Mouse (Mus musculus) heart, embryonic 15.5 days (tissue): ENCODE results near the gene Brd7. TPM values are rescaled to one million over a fixed set of nuclear protein-coding genes. Genes with fewer than 3 reads are reported as not detected.
A peak's percentile ranks its signal among the peaks of the same experiment; 100 is the strongest.

Experiments
- ATAC-seq: fragments of 200-750 bp; cut with Nextera tagmentation; replicated peaks from 2 replicates; pipeline ENCODE4 v1.8.0; 2017; ENCODE audit warnings: low read depth, moderate TSS enrichment; ENCODE audit not compliant: insufficient number of reproducible peaks, insufficient read depth, low FRiP score
- H3K27ac ChIP-seq: fragments of 300-500 bp; sonication (generic); 2 replicates; pipeline ENCODE4 v1.5.1; 2015; ENCODE audit warnings: mild to moderate bottlenecking, inconsistent platforms
- H3K27me3 ChIP-seq: fragments of 300-500 bp; sonication (generic); 2 replicates; pipeline ENCODE4 v1.6.1; 2015; ENCODE audit warnings: inconsistent platforms
- H3K36me3 ChIP-seq: fragments of 300-500 bp; sonication (generic); 2 replicates; pipeline ENCODE4 v1.6.1; 2015; ENCODE audit warnings: mild to moderate bottlenecking, inconsistent platforms
- H3K4me1 ChIP-seq: fragments of 300-500 bp; sonication (generic); replicated peaks from 2 replicates; pipeline ENCODE4 v1.6.1; 2015; ENCODE audit warnings: inconsistent platforms
- H3K4me2 ChIP-seq: fragments of 300-500 bp; sonication (generic); 2 replicates; pipeline ENCODE4 v1.6.1; 2015; ENCODE audit warnings: inconsistent platforms, mild to moderate bottlenecking, moderate library complexity
- H3K4me3 ChIP-seq: fragments of 300-500 bp; sonication (generic); 2 replicates; pipeline ENCODE4 v1.5.1; 2015; ENCODE audit warnings: mild to moderate bottlenecking, inconsistent platforms
- H3K9ac ChIP-seq: fragments of 300-500 bp; sonication (generic); 2 replicates; pipeline ENCODE4 v1.6.1; 2015; ENCODE audit warnings: mild to moderate bottlenecking, inconsistent platforms
- H3K9me3 ChIP-seq: fragments of 300-500 bp; sonication (generic); replicated peaks from 2 replicates; pipeline ENCODE4 v1.6.1; 2016; ENCODE audit warnings: inconsistent platforms
- WGBS: fragments of 180-500 bp; shearing (Covaris S2); methylation state at CpG from one replicate; pipeline ENCODE4 v1.1.7; 2015; ENCODE audit warnings: mixed read lengths; 5-methylcytosine and 5-hydroxymethylcytosine counted together
- polyA plus RNA-seq: library from polyadenylated mRNA; unstranded; fragments of >200 nt; fragmentation: Nextera tagmentation; extraction: Ambion mirVana; gene quantifications from 2 replicates; pipeline ENCODE4 v1.2.1, GENCODE M21; 2015

Gene Brd7
- polyA plus RNA-seq, 1 experiment from 2014 or later: 69.1 TPM

DNA sequence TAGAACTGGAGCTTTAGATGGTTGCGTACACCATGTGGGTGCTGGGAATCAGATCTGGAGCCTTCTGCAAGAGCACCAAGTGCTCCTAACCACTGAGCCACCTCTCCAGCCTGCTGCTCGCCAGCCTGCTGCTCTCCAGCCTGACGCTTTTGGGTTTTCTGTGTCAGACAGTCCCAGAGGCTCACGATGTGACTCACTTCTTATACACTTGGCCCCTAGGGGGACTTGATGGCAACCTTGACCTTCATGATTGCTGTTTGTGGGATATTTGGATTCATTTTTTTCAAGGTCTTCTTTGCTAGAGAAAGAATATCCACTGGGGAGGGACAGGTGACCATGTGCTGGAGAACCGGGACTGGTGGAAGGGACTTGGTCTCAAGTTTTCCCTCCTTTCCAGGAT, 40.6 kb downstream of the Brd7 start:
- no peaks in the 10 kb centered on the region for H3K9me3 ChIP-seq
- 80% methylated on average over 5 of the region's 5 CpGs for WGBS
- no peak for ATAC-seq
- H3K4me1 ChIP-seq: peaks cover 18% of the 10 kb centered on the region
- no peak overlapping the region for H3K9ac ChIP-seq
- peaks cover 9% of the 10 kb centered on the region for H3K36me3 ChIP-seq
- no peak overlapping the region for H3K4me2 ChIP-seq
- no peaks in the 10 kb centered on the region for H3K27me3 ChIP-seq
- H3K27ac ChIP-seq: no peak overlapping the region
- H3K4me3 ChIP-seq: no peak overlapping the region

DNA sequence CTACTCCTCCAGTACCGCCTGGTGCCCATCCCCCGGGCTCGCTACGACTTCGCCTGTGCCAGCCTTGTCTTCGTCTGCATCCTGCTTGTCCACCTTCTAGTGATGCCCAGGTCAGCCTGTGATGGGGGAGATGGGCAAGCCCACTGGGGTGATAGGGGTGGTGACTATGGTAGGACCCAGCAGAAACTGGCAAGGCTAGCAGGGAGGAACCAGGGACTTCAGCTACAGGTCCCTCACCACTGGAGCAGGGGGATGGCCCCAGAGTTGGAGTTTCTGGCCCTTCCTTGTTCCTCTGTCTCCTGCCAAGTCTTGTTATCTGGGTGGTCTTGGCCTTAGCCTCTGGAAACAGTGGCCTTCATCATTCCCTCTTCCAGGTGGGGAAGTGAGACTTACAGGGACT, 41.9 kb downstream of the Brd7 start:
- WGBS: 94% methylated on average over 6 of the region's 6 CpGs
- H3K27ac ChIP-seq: no peak overlapping the region
- H3K27me3 ChIP-seq: no peaks in the 10 kb centered on the region
- no peak overlapping the region for H3K4me3 ChIP-seq
- H3K36me3 ChIP-seq: no peaks in the 10 kb centered on the region
- H3K9ac ChIP-seq: no peak overlapping the region
- H3K9me3 ChIP-seq: no peaks in the 10 kb centered on the region
- H3K4me2 ChIP-seq: no peak overlapping the region
- peaks cover 22% of the 10 kb centered on the region for H3K4me1 ChIP-seq
- no peak for ATAC-seq

DNA sequence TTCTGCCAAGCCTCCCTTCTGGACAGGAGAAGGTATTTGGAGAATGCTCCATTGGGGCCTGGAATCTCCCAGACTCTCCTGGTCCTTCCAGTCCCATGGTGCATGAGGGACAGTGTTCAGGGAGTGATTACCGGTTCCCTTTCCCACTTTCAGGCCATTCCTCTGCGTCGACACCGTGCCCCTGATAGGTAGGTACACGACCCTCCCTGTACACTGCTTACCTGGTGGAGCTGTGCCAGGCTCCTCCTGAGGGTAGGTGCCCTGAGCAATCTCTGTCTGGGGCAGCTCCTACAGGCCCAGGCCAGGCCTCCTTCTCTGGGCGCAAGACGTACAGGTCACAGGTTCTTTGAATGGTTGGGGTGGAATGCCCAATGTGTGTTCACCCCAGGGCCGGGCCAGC, 43.8 kb downstream of the Brd7 start:
- H3K9me3 ChIP-seq: no peaks in the 10 kb centered on the region
- ATAC-seq: no peak
- no peak overlapping the region for H3K9ac ChIP-seq
- WGBS: 86% methylated on average over 8 of the region's 8 CpGs
- H3K36me3 ChIP-seq: no peaks in the 10 kb centered on the region
- no peak overlapping the region for H3K4me2 ChIP-seq
- H3K4me1 ChIP-seq: peaks cover 26% of the 10 kb centered on the region
- no peak overlapping the region for H3K4me3 ChIP-seq
- no peaks in the 10 kb centered on the region for H3K27me3 ChIP-seq
- H3K27ac ChIP-seq: no peak overlapping the region

DNA sequence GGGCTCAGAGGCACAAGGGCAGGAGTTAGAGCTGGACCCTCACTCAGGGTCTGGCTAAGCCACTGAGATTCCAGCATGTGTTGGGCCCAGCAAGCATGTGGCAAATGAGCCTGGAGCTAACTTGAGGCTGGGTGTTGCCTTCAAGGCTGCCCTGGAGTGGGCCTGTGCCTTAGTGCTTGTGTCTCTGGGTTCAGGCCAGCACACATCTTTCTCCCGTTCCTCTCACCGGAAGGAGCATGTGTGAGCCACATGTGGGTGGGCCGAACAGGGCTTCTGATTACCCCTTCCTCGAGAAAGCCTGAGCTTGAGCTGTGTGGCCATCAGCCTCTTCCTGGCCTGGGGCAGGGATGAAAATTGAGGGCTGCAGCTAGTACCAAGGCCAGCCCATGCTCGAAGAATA, 44.7 kb downstream of the Brd7 start:
- Histone ChIP-seq H3K27ac (peak overlapping the region; percentile 49; the same call in 1 of the 2 replicates), H3K4me1 (peaks cover 29% of the 10 kb centered on the region), H3K36me3 (no peaks in the 10 kb centered on the region), H3K4me2 (no peak overlapping the region), H3K9me3 (no peaks in the 10 kb centered on the region), H3K9ac (no peak overlapping the region), H3K4me3 (no peak overlapping the region), H3K27me3 (no peaks in the 10 kb centered on the region)
- 67% methylated on average over 5 of the region's 5 CpGs for WGBS
- no peak for ATAC-seq

DNA sequence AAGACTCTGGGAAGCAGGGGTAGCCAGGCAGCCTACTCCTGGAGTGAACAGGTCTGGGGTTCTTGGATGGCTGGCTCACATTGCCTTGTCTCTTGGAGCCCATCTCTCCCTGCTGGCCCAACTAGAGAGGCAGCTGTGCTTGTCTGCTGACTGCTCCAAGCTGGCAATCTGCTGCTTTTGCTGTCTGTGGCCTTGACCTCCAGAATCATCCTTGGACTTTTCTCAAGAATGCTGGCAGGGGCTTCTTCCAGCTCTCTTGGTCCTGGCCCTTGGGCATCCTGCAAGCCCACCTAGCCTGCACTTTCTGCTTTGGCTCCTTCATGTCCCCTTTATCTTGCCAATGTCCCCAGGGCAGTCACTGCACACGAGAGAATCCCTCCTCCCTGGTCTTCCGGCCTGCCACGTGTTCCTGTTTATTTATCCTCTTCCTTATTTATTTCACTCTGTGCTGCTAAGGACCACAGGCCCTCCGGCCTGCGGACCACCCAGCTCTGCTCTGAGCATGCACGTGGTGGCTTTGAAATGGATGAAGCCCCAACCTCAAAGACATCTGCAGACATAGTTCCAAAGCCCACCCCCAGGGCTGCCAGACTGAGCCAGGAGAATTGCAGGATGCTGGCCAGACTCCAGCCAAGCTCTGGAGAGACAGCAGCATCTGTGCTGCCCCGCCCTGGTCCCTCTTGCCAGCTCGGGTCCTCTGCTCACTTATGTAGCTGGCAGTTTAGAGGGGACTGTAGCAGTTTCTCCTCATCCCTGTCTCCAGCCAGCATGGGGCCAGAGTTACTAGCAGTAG, 45.7 kb downstream of the Brd7 start:
- peak overlapping the region; percentile 49; the same call in 1 of the 2 replicates for H3K27ac ChIP-seq
- no peak overlapping the region for H3K4me2 ChIP-seq
- H3K9me3 ChIP-seq: no peaks in the 10 kb centered on the region
- no peaks in the 10 kb centered on the region for H3K27me3 ChIP-seq
- 54% methylated on average over 8 of the region's 8 CpGs for WGBS
- H3K36me3 ChIP-seq: no peaks in the 10 kb centered on the region
- H3K9ac ChIP-seq: no peak overlapping the region
- no peak overlapping the region for H3K4me3 ChIP-seq
- H3K4me1 ChIP-seq: peaks cover 29% of the 10 kb centered on the region
- ATAC-seq: peak; percentile 32; the same call in 1 of the 2 replicates

DNA sequence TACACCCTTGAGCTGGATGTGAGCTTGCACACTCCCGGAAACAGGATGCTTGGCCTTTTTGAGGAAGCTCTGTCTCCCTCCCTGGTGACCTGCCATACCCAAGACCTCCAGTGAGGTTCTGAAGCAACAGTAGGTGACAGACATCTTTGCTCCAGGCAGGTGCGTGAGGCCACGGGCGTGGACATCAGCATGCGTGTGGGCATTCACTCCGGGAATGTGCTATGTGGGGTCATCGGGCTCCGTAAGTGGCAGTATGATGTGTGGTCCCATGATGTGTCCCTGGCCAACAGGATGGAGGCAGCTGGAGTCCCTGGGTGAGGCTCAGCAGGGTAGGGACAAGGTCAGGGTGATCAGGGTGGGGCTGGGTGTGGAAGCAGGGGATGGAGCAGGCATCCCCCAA, 46.7 kb downstream of the Brd7 start:
- Histone ChIP-seq H3K9me3 (no peaks in the 10 kb centered on the region), H3K4me3 (no peak overlapping the region), H3K9ac (no peak overlapping the region), H3K36me3 (no peaks in the 10 kb centered on the region), H3K27ac (no peak overlapping the region), H3K4me2 (no peak overlapping the region), H3K4me1 (peaks cover 29% of the 10 kb centered on the region), H3K27me3 (peaks cover 6% of the 10 kb centered on the region; the same call in 1 of the 2 replicates)
- ATAC-seq: no peak
- WGBS: 93% methylated on average over 8 of the region's 8 CpGs

DNA sequence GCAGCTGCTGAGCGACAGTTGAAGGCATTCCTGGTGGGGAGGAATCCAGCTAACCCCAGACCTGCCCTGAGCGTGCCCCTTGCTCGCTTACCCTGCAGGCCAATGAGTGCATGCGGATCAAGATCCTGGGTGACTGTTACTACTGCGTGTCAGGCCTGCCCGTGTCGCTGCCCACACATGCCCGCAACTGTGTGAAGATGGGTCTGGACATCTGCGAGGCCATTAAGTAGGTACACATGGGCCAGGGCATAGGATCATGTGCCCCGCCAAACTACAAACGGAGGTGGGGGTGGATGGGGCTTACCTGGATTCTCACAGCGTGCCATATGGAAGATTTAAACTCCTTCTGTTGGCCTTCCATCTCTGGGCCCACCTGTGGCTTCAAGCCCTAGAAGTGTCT, 48.0 kb downstream of the Brd7 start:
- H3K4me3 ChIP-seq: no peak overlapping the region
- WGBS: 92% methylated on average over 12 of the region's 12 CpGs
- ATAC-seq: no peak

DNA sequence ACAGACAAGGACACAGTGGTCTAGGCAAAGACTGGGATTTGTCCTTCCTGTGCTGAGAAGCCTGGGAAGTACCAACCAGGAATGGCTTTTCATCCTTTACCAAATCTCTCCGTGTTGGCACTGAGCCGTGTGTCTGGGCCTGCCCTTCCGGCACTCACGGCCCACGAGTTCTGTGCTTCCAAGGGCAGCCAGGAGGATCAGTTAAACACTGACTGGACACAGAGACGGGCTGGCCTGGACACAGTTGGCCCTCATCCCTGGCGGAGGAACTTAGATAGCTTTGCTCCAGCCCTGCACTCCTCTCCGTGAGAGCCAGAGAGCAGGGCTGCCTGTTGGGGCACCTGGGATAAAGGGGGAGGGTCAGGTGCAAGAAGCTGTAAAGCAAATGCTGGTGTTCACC, 49.0 kb downstream of the Brd7 start:
- 45% methylated on average over 8 of the region's 8 CpGs for WGBS
- Histone ChIP-seq H3K27me3 (peaks cover 6% of the 10 kb centered on the region; the same call in 1 of the 2 replicates), H3K4me2 (no peak overlapping the region), H3K36me3 (no peaks in the 10 kb centered on the region), H3K4me1 (peaks cover 29% of the 10 kb centered on the region), H3K27ac (0 out of 2 replicates have a peak overlapping the region, but pooled peaks have one; percentile 16), H3K9ac (no peak overlapping the region), H3K9me3 (no peaks in the 10 kb centered on the region), H3K4me3 (no peak overlapping the region)
- no peak for ATAC-seq

More for the DNA sequence above, 48.0 kb downstream of the Brd7 start:
- H3K36me3 ChIP-seq: no peaks in the 10 kb centered on the region
- H3K4me1 ChIP-seq: peaks cover 29% of the 10 kb centered on the region
- no peak overlapping the region for H3K9ac ChIP-seq
- no peak overlapping the region for H3K27ac ChIP-seq
- H3K4me2 ChIP-seq: no peak overlapping the region
- peaks cover 6% of the 10 kb centered on the region; the same call in 1 of the 2 replicates for H3K27me3 ChIP-seq
- H3K9me3 ChIP-seq: no peaks in the 10 kb centered on the region

DNA sequence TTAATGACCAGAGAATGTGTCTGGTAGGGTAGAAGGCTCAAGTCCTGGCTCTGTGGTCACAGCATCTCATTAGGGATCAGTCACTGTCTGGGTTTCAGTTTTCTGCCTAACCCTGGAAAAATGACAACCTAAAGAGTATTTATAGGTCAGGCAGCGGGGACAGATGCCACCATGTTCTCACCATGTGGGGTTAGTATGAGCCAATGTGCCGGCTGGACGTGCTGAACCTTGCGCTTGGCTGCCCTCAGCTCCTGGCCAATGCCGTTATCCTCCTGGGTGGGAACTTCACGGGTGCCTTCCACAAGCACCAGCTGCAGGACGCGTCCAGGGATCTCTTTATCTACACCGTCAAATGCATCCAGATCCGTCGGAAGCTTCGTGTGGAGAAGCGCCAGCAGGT, 51.7 kb downstream of the Brd7 start:
- H3K27ac ChIP-seq: no peak overlapping the region
- no peak overlapping the region for H3K4me3 ChIP-seq
- H3K9me3 ChIP-seq: no peaks in the 10 kb centered on the region
- H3K4me2 ChIP-seq: no peak overlapping the region
- no peak for ATAC-seq
- H3K4me1 ChIP-seq: peaks cover 11% of the 10 kb centered on the region
- 84% methylated on average over 13 of the region's 13 CpGs for WGBS
- peaks cover 6% of the 10 kb centered on the region; the same call in 1 of the 2 replicates for H3K27me3 ChIP-seq
- H3K9ac ChIP-seq: no peak overlapping the region
- H3K36me3 ChIP-seq: no peaks in the 10 kb centered on the region

DNA sequence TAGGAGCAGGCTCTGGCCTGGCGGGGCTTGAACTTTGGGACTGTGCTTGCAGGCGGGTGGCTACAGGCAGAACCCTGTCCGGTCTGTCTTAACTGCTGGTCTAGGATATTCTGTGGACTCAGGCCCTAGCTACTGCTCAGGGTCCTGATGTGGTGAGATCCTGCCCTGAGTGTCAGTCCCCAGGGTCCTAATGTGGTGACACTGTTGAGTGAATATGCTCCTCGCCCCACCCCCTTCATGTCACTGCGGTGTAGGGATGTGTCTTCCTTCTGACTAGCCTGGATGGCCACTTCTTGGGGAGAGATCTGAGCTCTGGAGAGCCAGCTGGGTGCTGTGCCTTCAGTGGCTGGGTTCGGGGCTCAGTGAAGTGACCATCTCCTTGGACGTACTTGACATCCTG, 52.1 kb downstream of the Brd7 start:
- Histone ChIP-seq H3K9ac (no peak overlapping the region), H3K4me2 (no peak overlapping the region), H3K27ac (no peak overlapping the region), H3K4me3 (no peak overlapping the region), H3K4me1 (peaks cover 11% of the 10 kb centered on the region), H3K36me3 (no peaks in the 10 kb centered on the region), H3K27me3 (peaks cover 6% of the 10 kb centered on the region; the same call in 1 of the 2 replicates), H3K9me3 (no peaks in the 10 kb centered on the region)
- 90% methylated on average over 7 of the region's 7 CpGs for WGBS
- no peak for ATAC-seq

DNA sequence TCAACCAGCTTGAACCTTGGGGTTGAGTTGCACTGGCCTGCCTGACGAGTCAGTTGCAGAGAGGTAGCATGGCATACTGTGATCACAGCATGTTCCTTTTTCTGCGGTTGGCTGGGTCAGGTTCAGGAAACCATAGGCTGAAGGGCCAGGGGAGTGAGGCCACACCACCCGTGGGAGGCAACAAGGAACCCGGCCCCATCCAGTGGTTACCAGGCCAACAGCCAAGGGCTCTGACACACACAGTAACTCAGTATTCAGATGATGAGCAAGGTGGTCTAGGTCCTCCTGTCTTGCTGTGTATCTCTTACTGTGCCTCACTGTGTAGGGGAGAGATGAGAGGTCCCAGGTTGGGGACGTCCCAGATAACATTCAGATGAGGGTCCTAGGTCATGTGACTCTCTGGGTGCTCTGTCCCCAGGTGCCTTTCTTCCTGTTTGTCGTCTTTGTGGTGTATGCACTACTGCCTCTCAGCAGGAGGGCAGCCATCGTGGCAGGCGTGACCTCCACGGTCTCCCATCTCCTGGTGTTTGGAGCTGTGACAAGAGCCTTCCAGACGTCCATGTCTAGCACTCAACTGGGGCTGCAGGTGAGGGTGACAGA, 52.6 kb downstream of the Brd7 start:
- WGBS: 61% methylated on average over 10 of the region's 10 CpGs
- ATAC-seq: no peak
- Histone ChIP-seq H3K4me2 (no peak overlapping the region), H3K36me3 (no peaks in the 10 kb centered on the region), H3K27ac (no peak overlapping the region), H3K4me3 (no peak overlapping the region), H3K4me1 (peaks cover 11% of the 10 kb centered on the region), H3K9me3 (no peaks in the 10 kb centered on the region), H3K9ac (no peak overlapping the region), H3K27me3 (peaks cover 6% of the 10 kb centered on the region; the same call in 1 of the 2 replicates)
